Mouse (Mus musculus) limb, embryonic 14.5 days (tissue): ENCODE measurements at regions not wholly inside any gene's neighbourhood (a gene's known extent, or its start where the extent isn't known, plus 50 kb on each side); places are given as distances from the start of the nearest gene placed in this dataset.

Experiments
- ATAC-seq: fragments of 200-750 bp; cut with Nextera tagmentation; 2 replicates; pipeline ENCODE4 v1.8.0; 2017; ENCODE audit warnings: low read depth, moderate number of reproducible peaks, moderate TSS enrichment; ENCODE audit not compliant: low FRiP score
- DNase-seq: peaks from one replicate; pipeline ENCODE4 v3.0.0-alpha.2; 2015; ENCODE audit warnings: low spot score
- H3K27ac ChIP-seq: fragments of 300-500 bp; sonication (generic); replicated peaks from 2 replicates; pipeline ENCODE4 v1.5.1; 2014; ENCODE audit warnings: low read depth, mild to moderate bottlenecking, low read length, moderate library complexity, mixed read lengths
- H3K27me3 ChIP-seq: fragments of 300-500 bp; sonication (generic); 2 replicates; pipeline ENCODE4 v1.6.1; 2014; ENCODE audit warnings: low read length, mixed read lengths; ENCODE audit not compliant: control insufficient read depth, insufficient read depth
- H3K36me3 ChIP-seq: fragments of 300-500 bp; sonication (generic); 2 replicates; pipeline ENCODE4 v1.6.1; 2014; ENCODE audit warnings: mild to moderate bottlenecking, low read length, moderate library complexity, mixed read lengths; ENCODE audit not compliant: control insufficient read depth, insufficient read depth
- H3K4me1 ChIP-seq: fragments of 300-500 bp; sonication (generic); 2 replicates; pipeline ENCODE4 v1.6.1; 2014; ENCODE audit warnings: antibody characterized with exemption, low read length, mixed read lengths; ENCODE audit not compliant: control insufficient read depth, insufficient read depth
- H3K4me2 ChIP-seq: fragments of 300-500 bp; sonication (generic); replicated peaks from 2 replicates; pipeline ENCODE4 v1.6.1; 2014; ENCODE audit warnings: low read depth, mild to moderate bottlenecking, low read length, moderate library complexity; ENCODE audit not compliant: severe bottlenecking
- H3K4me3 ChIP-seq: fragments of 300-500 bp; sonication (generic); replicated peaks from 2 replicates; pipeline ENCODE4 v1.5.1; 2014; ENCODE audit warnings: low read length
- H3K9ac ChIP-seq: fragments of 300-500 bp; sonication (generic); 2 replicates; pipeline ENCODE4 v1.6.1; 2014; ENCODE audit warnings: mild to moderate bottlenecking, low read depth, low read length, moderate library complexity; ENCODE audit not compliant: severe bottlenecking
- H3K9me3 ChIP-seq: fragments of 300-500 bp; sonication (generic); 2 replicates; pipeline ENCODE4 v1.6.1; 2016; ENCODE audit warnings: low read length; ENCODE audit not compliant: control insufficient read depth
- POLR2A ChIP-seq: fragments of 200-500 bp; IDR thresholded peaks from 2 replicates; pipeline ENCODE4 v1.8.0; 2012; ENCODE audit warnings: inconsistent platforms, mild to moderate bottlenecking, moderate library complexity, borderline replicate concordance; ENCODE audit not compliant: insufficient read depth, insufficient read length; ENCODE audit errors: extremely low read depth
- WGBS: fragments of 180-500 bp; shearing (Covaris S2); extraction: QIAGEN DNeasy Blood & Tissue Kit; methylation state at CpG from one replicate; pipeline ENCODE4 v1.1.7; 2014; 5-methylcytosine and 5-hydroxymethylcytosine counted together

GRCm38 (mm10) chr11:56343083-56343482, 302.3 kb upstream of the Nmur2 start:
- Histone ChIP-seq H3K4me1 (no peaks in the 10 kb centered on the region), H3K27ac (no peak overlapping the region), H3K9ac (no peak overlapping the region), H3K4me2 (no peak overlapping the region), H3K9me3 (no peaks in the 10 kb centered on the region), H3K36me3 (no peaks in the 10 kb centered on the region), H3K4me3 (no peak overlapping the region), H3K27me3 (no peaks in the 10 kb centered on the region)
- DNase-seq (no peak), ATAC-seq (no peak)
- no peak for TF ChIP-seq POLR2A
- 72% methylated on average over 5 of the region's 5 CpGs for WGBS

DNA sequence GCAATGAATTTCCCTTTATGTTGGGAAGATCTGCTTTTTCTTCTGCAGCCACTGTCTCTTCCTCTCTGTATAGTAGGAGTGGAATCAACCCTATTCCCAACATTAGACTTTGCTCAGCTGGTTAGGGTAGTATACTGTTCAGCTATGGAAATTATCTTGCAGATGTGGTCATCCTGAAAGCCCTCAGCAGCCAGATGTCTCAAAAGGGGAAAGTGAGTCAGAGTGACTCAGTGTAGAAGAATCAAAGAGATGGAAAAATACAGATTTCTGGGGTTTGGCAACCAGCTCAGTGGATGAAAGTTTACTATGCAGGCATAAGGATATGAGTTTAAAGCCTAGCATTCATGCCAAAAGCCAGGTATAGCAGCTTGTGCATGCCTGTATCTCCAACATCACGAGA, 300.9 kb upstream of the Nmur2 start:
- DNase-seq (no peak), ATAC-seq (no peak)
- H3K27ac ChIP-seq: no peak overlapping the region
- no peaks in the 10 kb centered on the region for H3K36me3 ChIP-seq
- no peaks in the 10 kb centered on the region for H3K27me3 ChIP-seq
- TF ChIP-seq POLR2A: no peak
- 52% methylated on average over 1 of the region's 1 CpGs for WGBS
- no peaks in the 10 kb centered on the region for H3K9me3 ChIP-seq
- H3K4me1 ChIP-seq: no peaks in the 10 kb centered on the region
- H3K4me3 ChIP-seq: no peak overlapping the region
- no peak overlapping the region for H3K9ac ChIP-seq
- no peak overlapping the region for H3K4me2 ChIP-seq

DNA sequence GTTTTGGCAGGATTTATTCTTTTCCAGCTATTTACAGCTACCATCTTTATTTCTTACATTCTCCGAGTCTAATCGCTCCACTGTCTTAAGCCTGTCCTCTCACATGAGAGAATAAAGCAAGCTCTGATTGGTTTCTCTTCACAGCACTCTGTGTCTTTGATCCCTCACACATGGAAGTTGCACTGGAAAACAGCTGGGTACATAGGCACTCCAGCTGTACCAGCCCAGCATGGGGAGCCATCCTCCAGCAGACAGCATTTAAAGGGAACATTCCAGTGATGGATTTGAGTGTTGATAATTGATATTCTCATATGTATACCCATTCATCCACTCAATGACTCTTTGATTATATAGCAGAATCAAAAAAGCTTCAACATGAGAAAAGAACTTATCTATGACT, 300.2 kb upstream of the Nmur2 start:
- DNase-seq (no peak), ATAC-seq (no peak)
- Histone ChIP-seq H3K27me3 (no peaks in the 10 kb centered on the region), H3K4me1 (no peaks in the 10 kb centered on the region), H3K36me3 (no peaks in the 10 kb centered on the region), H3K4me2 (no peak overlapping the region), H3K27ac (no peak overlapping the region), H3K4me3 (no peak overlapping the region), H3K9me3 (no peaks in the 10 kb centered on the region), H3K9ac (no peak overlapping the region)
- no peak for TF ChIP-seq POLR2A
- 63% methylated on average over 2 of the region's 2 CpGs for WGBS

DNA sequence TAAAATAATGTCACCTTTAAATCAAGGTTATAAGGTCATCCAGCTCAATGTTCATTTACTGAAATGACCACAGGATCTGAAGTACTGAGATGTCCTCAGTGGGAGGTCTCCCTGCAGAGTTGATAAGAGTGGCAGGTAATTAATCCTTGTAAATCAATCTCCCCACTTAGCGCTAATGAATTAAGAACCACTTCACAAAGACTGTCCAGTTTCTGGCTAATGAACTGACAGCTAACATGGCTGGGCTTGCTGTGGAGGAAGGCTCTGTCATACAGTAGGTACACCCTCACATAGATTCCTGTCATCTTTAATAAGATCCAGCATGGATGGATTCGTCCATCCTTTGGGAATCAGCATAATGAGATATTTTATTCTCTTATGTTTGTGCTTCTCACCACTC, 297.7 kb upstream of the Nmur2 start:
- Histone ChIP-seq H3K36me3 (no peaks in the 10 kb centered on the region), H3K9ac (no peak overlapping the region), H3K9me3 (no peaks in the 10 kb centered on the region), H3K27me3 (no peaks in the 10 kb centered on the region), H3K27ac (no peak overlapping the region), H3K4me1 (no peaks in the 10 kb centered on the region), H3K4me2 (no peak overlapping the region), H3K4me3 (no peak overlapping the region)
- 77% methylated on average over 2 of the region's 2 CpGs for WGBS
- DNase-seq (no peak), ATAC-seq (no peak)
- TF ChIP-seq POLR2A: no peak

DNA sequence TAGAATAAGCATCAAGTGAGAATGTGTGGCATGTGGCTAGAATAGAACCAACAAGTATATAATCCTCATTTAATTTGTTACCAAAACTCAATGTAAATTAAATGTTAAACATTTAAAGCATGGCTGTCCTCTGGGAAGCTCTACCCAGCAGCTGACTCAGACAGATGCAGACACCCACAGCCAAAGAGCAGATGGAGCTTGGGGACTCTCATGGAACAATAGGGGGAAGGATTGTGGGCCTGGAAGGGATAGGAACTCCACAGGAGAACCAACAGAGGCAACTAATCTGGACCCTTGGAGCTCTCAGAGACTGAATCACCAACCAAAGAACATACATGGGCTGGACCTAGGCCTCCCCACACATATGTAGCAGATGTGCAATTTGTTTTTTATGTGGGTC, 295.1 kb upstream of the Nmur2 start:
- no peak for ATAC-seq
- no peak for TF ChIP-seq POLR2A

GRCm38 (mm10) chr11:56320293-56320692, 279.5 kb upstream of the Nmur2 start:
- Histone ChIP-seq H3K9me3 (no peaks in the 10 kb centered on the region), H3K9ac (no peak overlapping the region), H3K4me3 (no peak overlapping the region), H3K36me3 (no peaks in the 10 kb centered on the region), H3K27me3 (no peaks in the 10 kb centered on the region), H3K27ac (no peak overlapping the region), H3K4me1 (no peaks in the 10 kb centered on the region), H3K4me2 (no peak overlapping the region)
- ATAC-seq: no peak
- TF ChIP-seq POLR2A: no peak
- 86% methylated on average over 3 of the region's 3 CpGs for WGBS
- DNase-seq: no peak

More for the DNA sequence above, 295.1 kb upstream of the Nmur2 start:
- Histone ChIP-seq H3K4me3 (no peak overlapping the region), H3K27me3 (no peaks in the 10 kb centered on the region), H3K9me3 (no peaks in the 10 kb centered on the region), H3K4me1 (no peaks in the 10 kb centered on the region), H3K36me3 (no peaks in the 10 kb centered on the region), H3K4me2 (no peak overlapping the region), H3K27ac (no peak overlapping the region), H3K9ac (no peak overlapping the region)
- no peak for DNase-seq
